Mouse (Mus musculus) urinary bladder, adult 18-20 months (tissue): Measurements from ENCODE around the gene BC024978.

Source experiments
- DNase-seq, 2 experiments: peaks; one replicate each; pipeline ENCODE4 v3.0.0; 2022; ENCODE audit warnings: low spot score in 2 of 2, mixed read lengths in 2 of 2

BC024978 gene

DNA sequence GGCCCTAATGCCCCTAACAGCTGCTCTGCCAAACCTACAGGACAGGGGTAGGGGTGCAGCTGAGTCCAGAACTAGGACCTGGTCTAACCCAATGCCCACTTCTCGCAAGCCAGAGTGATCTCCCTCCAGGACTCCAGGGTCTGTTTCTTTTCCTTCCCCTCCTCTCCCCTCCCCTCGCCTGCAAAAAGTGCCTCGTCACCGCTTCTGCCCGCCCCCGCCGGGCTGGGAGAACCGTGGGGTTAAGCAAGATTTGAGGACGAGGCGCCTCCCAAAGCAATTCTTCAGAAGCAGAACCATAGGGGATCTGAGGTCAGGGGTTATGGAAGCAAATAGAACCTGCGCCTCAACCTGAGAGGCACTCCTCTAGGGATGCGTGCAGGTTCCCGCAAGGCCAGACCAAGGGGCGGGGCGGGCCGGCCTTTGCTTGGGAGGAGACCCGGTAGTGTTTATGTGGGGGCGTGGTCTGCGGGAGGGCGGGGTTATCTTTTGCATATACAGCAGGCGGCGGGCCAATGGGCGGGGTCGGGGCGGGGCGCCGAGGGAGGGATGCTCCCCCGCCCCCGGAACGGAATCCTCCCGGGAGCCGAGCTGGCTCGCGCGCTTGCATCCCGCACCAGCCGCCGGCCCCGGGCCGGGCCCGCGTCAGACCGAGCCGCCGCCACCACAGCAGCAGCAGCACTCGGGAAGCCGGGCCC lies 62.8 kb downstream of the BC024978 start, which contains the start of gene Numbl:
Gene Numbl, plus strand, starts transcription at position 229 of the 695 bp plus-strand sequence.
- peak; percentile 92 to 95 for DNase-seq

DNA sequence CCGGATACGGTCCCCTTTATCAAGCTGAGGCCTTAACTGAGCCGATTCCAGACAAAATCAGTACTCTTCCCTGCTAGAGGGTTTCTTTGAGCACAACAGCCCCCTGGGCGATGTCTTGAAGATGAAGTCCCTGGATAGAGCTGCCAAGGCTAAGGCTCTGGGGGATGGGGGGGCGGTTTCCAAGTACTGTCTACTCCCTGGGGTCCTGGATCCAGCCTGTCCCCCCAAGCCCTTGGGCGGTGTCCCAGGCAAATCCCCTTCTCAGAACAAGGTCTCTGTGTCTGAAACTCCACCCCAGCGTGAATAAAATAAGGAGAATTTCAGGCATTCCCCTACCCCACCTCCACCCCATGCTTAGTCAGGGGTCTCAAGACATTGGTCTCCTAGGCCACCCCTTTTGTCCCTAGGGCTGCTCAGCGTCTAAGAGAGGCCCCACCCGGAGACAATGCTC lies 63.7 kb downstream of the BC024978 start:
- no peak for DNase-seq

GRCm38 (mm10) chr7:27259771-27260170 lies 64.2 kb downstream of the BC024978 start:
- DNase-seq = no peak
